Mouse (Mus musculus) olfactory bulb, adult 2 months (tissue): Measurements from ENCODE around the gene Megf11.

Experiments used
- CTCF ChIP-seq: fragments of 200-500 bp; IDR thresholded peaks from 2 replicates; pipeline ENCODE4 v1.5.1; 2012; ENCODE audit warnings: low read depth, mild to moderate bottlenecking, low read length, moderate library complexity; ENCODE audit not compliant: insufficient read depth
- POLR2A ChIP-seq: fragments of 200-500 bp; IDR thresholded peaks from 2 replicates; pipeline ENCODE4 v1.6.1; 2012; ENCODE audit warnings: mild to moderate bottlenecking, low read depth, low read length, moderate library complexity; ENCODE audit not compliant: insufficient read depth

- no peak for TF ChIP-seq CTCF
- no peak for TF ChIP-seq POLR2A
Measured at GRCm38 (mm10) chr9:64691176-64691575, 305.8 kb downstream of the Megf11 start.
